Mouse (Mus musculus) erythroblast, embryonic 14.5 days (primary cell): ENCODE results near the gene Ercc6l.
"Not testable (repeated sequence)": the region's sequence is repeated elsewhere in the genome, so short reads cannot be mapped to it uniquely, and the experiment has no call there.

ENCODE experiments used
- GATA1 ChIP-seq: IDR thresholded peaks from 2 replicates; pipeline ENCODE4 v1.6.1; 2012; ENCODE audit warnings: low read length, inconsistent platforms, mixed read lengths
- TAL1 ChIP-seq: IDR thresholded peaks from 3 replicates; pipeline ENCODE4 v1.6.1; 2012; ENCODE audit warnings: low read length, inconsistent platforms, mixed read lengths

DNA sequence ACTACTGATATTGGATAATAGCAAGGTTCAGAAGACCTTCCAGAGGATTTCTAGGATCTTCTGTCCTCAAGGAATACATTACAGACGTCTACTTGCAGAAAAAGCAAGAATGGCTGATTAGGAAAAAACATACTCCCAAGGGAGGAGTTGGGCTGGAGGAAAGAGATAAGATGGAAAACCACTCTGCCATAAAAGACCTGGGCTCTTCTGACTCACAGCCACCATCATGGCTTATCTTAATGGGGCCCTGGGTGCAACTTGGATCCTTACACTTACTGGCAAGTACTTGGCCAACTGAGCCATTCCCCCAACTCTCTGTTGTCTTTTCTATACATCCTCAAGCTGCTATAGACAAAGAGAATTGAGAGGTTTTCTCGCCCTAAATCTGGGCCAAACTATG lies 53.1 kb downstream of the Ercc6l start:
- TF ChIP-seq TAL1, GATA1: not testable (repeated sequence)
